Mouse (Mus musculus) liver, embryonic 14.5 days (tissue): ENCODE measurements around the gene Card14. TPM values are rescaled to one million over a fixed set of nuclear protein-coding genes. Genes with fewer than 3 reads are reported as not detected.
"Not testable (repeated sequence)": the region's sequence is repeated elsewhere in the genome, so short reads cannot be mapped to it uniquely, and the experiment has no call there.

ENCODE experiments used
- ATAC-seq: fragments of 200-750 bp; cut with Nextera tagmentation; 2 replicates; pipeline ENCODE4 v1.8.0; 2017; ENCODE audit warnings: moderate number of reproducible peaks, mild to moderate bottlenecking, moderate library complexity; ENCODE audit not compliant: insufficient read depth
- DNase-seq, 3 experiments: peaks; one replicate each; pipeline ENCODE4 v3.0.0-alpha.2; 2012 to 2013; ENCODE audit warnings: low read depth in 3 of 3, low spot score in 3 of 3
- H3K27ac ChIP-seq: fragments of 300-500 bp; sonication (generic); 2 replicates; pipeline ENCODE4 v1.5.1; 2014; ENCODE audit warnings: moderate library complexity, mild to moderate bottlenecking, control low read depth, inconsistent platforms
- H3K27me3 ChIP-seq: fragments of 300-500 bp; sonication (generic); 2 replicates; pipeline ENCODE4 v1.6.1; 2014; ENCODE audit warnings: mild to moderate bottlenecking, low read length, moderate library complexity; ENCODE audit not compliant: control insufficient read depth, insufficient read depth
- H3K36me3 ChIP-seq: fragments of 300-500 bp; sonication (generic); replicated peaks from 2 replicates; pipeline ENCODE4 v1.6.1; 2014; ENCODE audit warnings: low read depth; ENCODE audit not compliant: control insufficient read depth, insufficient read depth
- H3K4me1 ChIP-seq, 2 experiments: fragments of 200-500 bp in 1 of 2; fragments of 300-500 bp in 1 of 2; sonication (generic) in 1 of 2; replicated peaks; 2 replicates each; pipeline ENCODE4 v1.6.1; 2012 to 2014; ENCODE audit warnings: antibody characterized with exemption in 1 of 2, inconsistent platforms in 1 of 2, low read length in 1 of 2; ENCODE audit not compliant: control insufficient read depth in 2 of 2, insufficient read depth in 2 of 2
- H3K4me2 ChIP-seq: fragments of 300-500 bp; sonication (generic); 2 replicates; pipeline ENCODE4 v1.6.1; 2014; ENCODE audit warnings: low read depth, mild to moderate bottlenecking, control low read depth, moderate library complexity
- H3K4me3 ChIP-seq, 2 experiments: fragments of 200-500 bp in 1 of 2; fragments of 300-500 bp in 1 of 2; sonication (generic) in 1 of 2; 2 replicates each; pipeline ENCODE4 v1.5.1; 2012 to 2014; ENCODE audit warnings: low read depth in 2 of 2, low read length in 2 of 2, mild to moderate bottlenecking in 2 of 2, control low read depth in 1 of 2, inconsistent platforms in 1 of 2, moderate library complexity in 1 of 2; ENCODE audit not compliant: insufficient read depth in 1 of 2
- H3K9ac ChIP-seq: fragments of 300-500 bp; sonication (generic); replicated peaks from 2 replicates; pipeline ENCODE4 v1.6.1; 2014; ENCODE audit warnings: mild to moderate bottlenecking, control low read depth, moderate library complexity
- H3K9me3 ChIP-seq: fragments of 300-500 bp; sonication (generic); 2 replicates; pipeline ENCODE4 v1.6.1; 2016; ENCODE audit warnings: low read length, mixed read lengths; ENCODE audit not compliant: control insufficient read depth
- CTCF ChIP-seq: IDR thresholded peaks from 2 replicates; pipeline ENCODE4 v1.5.1; 2016; ENCODE audit warnings: antibody characterized with exemption, low read depth, control low read depth
- EP300 ChIP-seq: IDR thresholded peaks from 2 replicates; pipeline ENCODE4 v1.6.1; 2016; ENCODE audit warnings: antibody characterized with exemption, low read depth
- whole genome bisulfite sequencing: fragments of 180-500 bp; shearing (Covaris S2); extraction: QIAGEN DNeasy Blood & Tissue Kit; methylation state at CpG from one replicate; pipeline ENCODE4 v1.1.7; 2014; ENCODE audit not compliant: insufficient replicate concordance; 5-methylcytosine and 5-hydroxymethylcytosine counted together
- polyA plus RNA-seq, 2 experiments: library from polyadenylated mRNA; depleted of rRNA in 1 of 2; stranded (reverse) in 1 of 2; unstranded in 1 of 2; fragments of >200 nt; fragmentation: Nextera tagmentation in 1 of 2; extraction: Ambion mirVana in 1 of 2; gene quantifications; 2 replicates each; pipeline versions ENCODE4 v1.2.1 to v1.2.3; 2012 to 2014

Card14 gene
- polyA plus RNA-seq, 2 experiments: 0.17 to 0.18 TPM

- WGBS: 49% methylated on average over 7 of the region's 7 CpGs
- no peaks in the 10 kb centered on the region for H3K36me3 ChIP-seq
- no peak overlapping the region for H3K9ac ChIP-seq
- no peak for ATAC-seq
- no peak overlapping the region for H3K4me3 ChIP-seq
- no peak overlapping the region for H3K4me2 ChIP-seq
- TF ChIP-seq CTCF (no peak), EP300 (no peak)
- H3K4me1 ChIP-seq: peaks cover 0 to 11% of the 10 kb centered on the region in 2 experiments; a peak in 2 of 4 replicates
- no peak overlapping the region for H3K27ac ChIP-seq
- no peaks in the 10 kb centered on the region for H3K27me3 ChIP-seq
- no peak for DNase-seq
- no peaks in the 10 kb centered on the region for H3K9me3 ChIP-seq
Observed at GRCm38 (mm10) chr11:119265811-119266210, 41.8 kb upstream of the Card14 start.

- H3K36me3 ChIP-seq: no peaks in the 10 kb centered on the region
- H3K9me3 ChIP-seq: no peaks in the 10 kb centered on the region
- H3K4me2 ChIP-seq: peak overlapping the region; percentile 65
- H3K4me1 ChIP-seq: peaks cover 0 to 11% of the 10 kb centered on the region in 2 experiments; a peak in 2 of 4 replicates
- no peak overlapping the region; a peak in 1 of 4 replicates for H3K4me3 ChIP-seq
- WGBS: 46% methylated on average over 6 of the region's 6 CpGs
- ATAC-seq (peak; percentile 29; the same call in 1 of the 2 replicates), DNase-seq (no peak)
- H3K27me3 ChIP-seq: no peaks in the 10 kb centered on the region
- no peak overlapping the region for H3K9ac ChIP-seq
- no peak overlapping the region for H3K27ac ChIP-seq
- TF ChIP-seq CTCF (no peak), EP300 (no peak)
Observed at GRCm38 (mm10) chr11:119267241-119267674, 40.3 kb upstream of the Card14 start.

GRCm38 (mm10) chr11:119267768-119268556, 39.6 kb upstream of the Card14 start, which contains the start of gene Gaa:
Gene Gaa, plus strand, starts transcription at chr11:119267887.
- ATAC-seq: peak; percentile 80
- Histone ChIP-seq H3K4me2 (peak within 1 kb of the TSS; percentile 65), H3K27me3 (no peaks in the 10 kb centered on the region), H3K4me3 (peak within 1 kb of the TSS; percentile 58 to 64), H3K36me3 (no peaks in the 10 kb centered on the region), H3K9me3 (no peaks in the 10 kb centered on the region), H3K4me1 (peaks cover 0 to 11% of the 10 kb centered on the region in 2 experiments; a peak in 2 of 4 replicates), H3K27ac (no peak within 1 kb of the TSS), H3K9ac (peak within 1 kb of the TSS; percentile 61)
- TF ChIP-seq CTCF: peak; percentile 100
- no peak for TF ChIP-seq EP300
- 3% methylated on average over 52 of the region's 52 CpGs for WGBS
- DNase-seq: peak; percentile 87 to 90 (median 87)

- ATAC-seq: no peak
- Histone ChIP-seq H3K36me3 (no peaks in the 10 kb centered on the region), H3K27me3 (no peaks in the 10 kb centered on the region), H3K4me1 (peaks cover 0 to 11% of the 10 kb centered on the region in 2 experiments; a peak in 2 of 4 replicates), H3K9ac (no peak overlapping the region; the same call in 1 of the 2 replicates), H3K9me3 (no peaks in the 10 kb centered on the region), H3K27ac (no peak overlapping the region), H3K4me3 (peak overlapping the region; percentile 58 to 64), H3K4me2 (peak overlapping the region; percentile 65)
- no peak for DNase-seq
- no peak for TF ChIP-seq CTCF
- no peak for TF ChIP-seq EP300
- 68% methylated on average over 16 of the region's 16 CpGs for WGBS
Observed at GRCm38 (mm10) chr11:119268557-119269195, 38.9 kb upstream of the Card14 start.

GRCm38 (mm10) chr11:119272492-119272891, 35.1 kb upstream of the Card14 start:
- H3K9me3 ChIP-seq, DNase-seq, H3K27ac ChIP-seq, H3K4me1 ChIP-seq, H3K9ac ChIP-seq, H3K27me3 ChIP-seq, H3K4me3 ChIP-seq, H3K4me2 ChIP-seq, H3K36me3 ChIP-seq, ATAC-seq: not testable (repeated sequence)
- peak; percentile 65 for TF ChIP-seq CTCF
- 45% methylated on average over 3 of the region's 3 CpGs for WGBS
